Mouse (Mus musculus) liver, embryonic 14.5 days (tissue): Measurements from ENCODE around the gene Gm10644. TPM values are rescaled to one million over a fixed set of nuclear protein-coding genes. Genes with fewer than 3 reads are reported as not detected.

Source experiments
- ATAC-seq: fragments of 200-750 bp; cut with Nextera tagmentation; 2 replicates; pipeline ENCODE4 v1.8.0; 2017; ENCODE audit warnings: moderate number of reproducible peaks, mild to moderate bottlenecking, moderate library complexity; ENCODE audit not compliant: insufficient read depth
- DNase-seq, 3 experiments: peaks; one replicate each; pipeline ENCODE4 v3.0.0-alpha.2; 2012 to 2013; ENCODE audit warnings: low read depth in 3 of 3, low spot score in 3 of 3
- H3K27ac ChIP-seq: fragments of 300-500 bp; sonication (generic); 2 replicates; pipeline ENCODE4 v1.5.1; 2014; ENCODE audit warnings: moderate library complexity, mild to moderate bottlenecking, control low read depth, inconsistent platforms
- H3K27me3 ChIP-seq: fragments of 300-500 bp; sonication (generic); 2 replicates; pipeline ENCODE4 v1.6.1; 2014; ENCODE audit warnings: mild to moderate bottlenecking, low read length, moderate library complexity; ENCODE audit not compliant: control insufficient read depth, insufficient read depth
- H3K36me3 ChIP-seq: fragments of 300-500 bp; sonication (generic); replicated peaks from 2 replicates; pipeline ENCODE4 v1.6.1; 2014; ENCODE audit warnings: low read depth; ENCODE audit not compliant: control insufficient read depth, insufficient read depth
- H3K4me1 ChIP-seq, 2 experiments: fragments of 200-500 bp in 1 of 2; fragments of 300-500 bp in 1 of 2; sonication (generic) in 1 of 2; replicated peaks; 2 replicates each; pipeline ENCODE4 v1.6.1; 2012 to 2014; ENCODE audit warnings: antibody characterized with exemption in 1 of 2, inconsistent platforms in 1 of 2, low read length in 1 of 2; ENCODE audit not compliant: control insufficient read depth in 2 of 2, insufficient read depth in 2 of 2
- H3K4me2 ChIP-seq: fragments of 300-500 bp; sonication (generic); 2 replicates; pipeline ENCODE4 v1.6.1; 2014; ENCODE audit warnings: low read depth, mild to moderate bottlenecking, control low read depth, moderate library complexity
- H3K4me3 ChIP-seq, 2 experiments: fragments of 200-500 bp in 1 of 2; fragments of 300-500 bp in 1 of 2; sonication (generic) in 1 of 2; 2 replicates each; pipeline ENCODE4 v1.5.1; 2012 to 2014; ENCODE audit warnings: low read depth in 2 of 2, low read length in 2 of 2, mild to moderate bottlenecking in 2 of 2, control low read depth in 1 of 2, inconsistent platforms in 1 of 2, moderate library complexity in 1 of 2; ENCODE audit not compliant: insufficient read depth in 1 of 2
- H3K9ac ChIP-seq: fragments of 300-500 bp; sonication (generic); replicated peaks from 2 replicates; pipeline ENCODE4 v1.6.1; 2014; ENCODE audit warnings: mild to moderate bottlenecking, control low read depth, moderate library complexity
- H3K9me3 ChIP-seq: fragments of 300-500 bp; sonication (generic); 2 replicates; pipeline ENCODE4 v1.6.1; 2016; ENCODE audit warnings: low read length, mixed read lengths; ENCODE audit not compliant: control insufficient read depth
- CTCF ChIP-seq: IDR thresholded peaks from 2 replicates; pipeline ENCODE4 v1.5.1; 2016; ENCODE audit warnings: antibody characterized with exemption, low read depth, control low read depth
- EP300 ChIP-seq: IDR thresholded peaks from 2 replicates; pipeline ENCODE4 v1.6.1; 2016; ENCODE audit warnings: antibody characterized with exemption, low read depth
- WGBS: fragments of 180-500 bp; shearing (Covaris S2); extraction: QIAGEN DNeasy Blood & Tissue Kit; methylation state at CpG from one replicate; pipeline ENCODE4 v1.1.7; 2014; ENCODE audit not compliant: insufficient replicate concordance; 5-methylcytosine and 5-hydroxymethylcytosine counted together
- polyA plus RNA-seq, 2 experiments: library from polyadenylated mRNA; depleted of rRNA in 1 of 2; stranded (reverse) in 1 of 2; unstranded in 1 of 2; fragments of >200 nt; fragmentation: Nextera tagmentation in 1 of 2; extraction: Ambion mirVana in 1 of 2; gene quantifications; 2 replicates each; pipeline versions ENCODE4 v1.2.1 to v1.2.3; 2012 to 2014

Gm10644 gene
- polyA plus RNA-seq, 2 experiments, result 0.09 to 0.30 TPM

GRCm38 (mm10) chr8:83934994-83935393 lies 20.0 kb downstream of the Gm10644 start:
- Histone ChIP-seq H3K27me3 (no peaks in the 10 kb centered on the region), H3K9ac (no peak overlapping the region), H3K4me1 (no peaks in the 10 kb centered on the region), H3K36me3 (no peaks in the 10 kb centered on the region), H3K4me2 (no peak overlapping the region), H3K27ac (no peak overlapping the region), H3K9me3 (no peaks in the 10 kb centered on the region), H3K4me3 (no peak overlapping the region)
- WGBS, result 56% methylated on average over 2 of the region's 2 CpGs
- DNase-seq (no peak), ATAC-seq (no peak)
- no peak for TF ChIP-seq EP300
- TF ChIP-seq CTCF, result no peak

DNA sequence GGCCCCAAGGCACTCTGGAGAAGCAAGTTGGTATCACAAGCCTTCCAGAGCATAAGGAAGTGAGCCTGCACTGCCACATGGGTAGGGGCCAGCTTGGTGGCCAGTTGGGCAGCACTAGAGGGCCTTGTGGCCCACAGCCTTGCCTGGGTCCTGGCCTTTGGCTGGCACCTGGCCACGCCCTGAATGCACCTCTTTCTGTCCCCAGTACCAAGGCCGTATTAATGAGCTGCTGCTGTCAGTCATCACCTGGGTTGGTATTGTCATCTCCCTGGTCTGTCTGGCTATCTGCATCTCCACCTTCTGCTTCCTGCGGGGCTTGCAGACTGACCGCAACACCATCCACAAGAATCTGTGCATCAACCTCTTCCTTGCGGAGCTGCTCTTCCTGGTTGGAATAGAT lies 20.8 kb downstream of the Gm10644 start:
- TF ChIP-seq CTCF (no peak), EP300 (no peak)
- H3K9ac ChIP-seq, result no peak overlapping the region
- 69% methylated on average over 5 of the region's 5 CpGs for WGBS

DNA sequence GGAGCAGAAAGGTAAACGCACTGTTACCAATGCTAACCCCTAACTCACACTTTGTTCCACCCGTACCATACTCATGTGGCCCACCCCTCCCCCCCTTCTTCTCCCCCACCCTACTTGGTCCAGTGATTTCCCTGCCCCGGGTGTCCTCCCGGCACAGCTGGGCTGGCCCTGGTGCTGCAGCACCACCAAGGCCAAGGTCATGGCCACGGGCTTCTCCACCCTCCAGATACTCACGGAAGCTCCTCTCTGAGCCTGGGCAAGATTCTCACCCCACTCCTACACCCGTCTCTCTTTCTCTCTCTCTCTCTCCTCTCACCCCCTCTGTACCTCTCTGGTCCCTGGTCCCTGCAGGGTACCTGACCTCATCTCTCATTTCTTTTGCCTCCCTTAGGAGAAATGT lies 28.7 kb downstream of the Gm10644 start:
- no peaks in the 10 kb centered on the region for H3K4me1 ChIP-seq
- 57% methylated on average over 7 of the region's 7 CpGs for WGBS
- H3K4me2 ChIP-seq, result no peak overlapping the region
- no peaks in the 10 kb centered on the region for H3K9me3 ChIP-seq
- no peaks in the 10 kb centered on the region for H3K36me3 ChIP-seq
- H3K27ac ChIP-seq, result no peak overlapping the region
- H3K4me3 ChIP-seq, result no peak overlapping the region
- TF ChIP-seq EP300 (no peak), CTCF (no peak)
- H3K9ac ChIP-seq, result no peak overlapping the region
- no peaks in the 10 kb centered on the region for H3K27me3 ChIP-seq
- ATAC-seq (no peak), DNase-seq (no peak)

More for the DNA sequence above, 20.8 kb downstream of the Gm10644 start:
- no peak overlapping the region for H3K4me2 ChIP-seq
- H3K4me1 ChIP-seq, result no peaks in the 10 kb centered on the region
- no peaks in the 10 kb centered on the region for H3K9me3 ChIP-seq
- H3K27ac ChIP-seq, result no peak overlapping the region
- DNase-seq, result no peak
- ATAC-seq, result no peak
- no peaks in the 10 kb centered on the region for H3K36me3 ChIP-seq
- H3K4me3 ChIP-seq, result no peak overlapping the region
- no peaks in the 10 kb centered on the region for H3K27me3 ChIP-seq

GRCm38 (mm10) chr8:83924585-83924984 lies 30.4 kb downstream of the Gm10644 start:
- Histone ChIP-seq H3K9me3 (no peaks in the 10 kb centered on the region), H3K9ac (no peak overlapping the region), H3K36me3 (no peaks in the 10 kb centered on the region), H3K27me3 (no peaks in the 10 kb centered on the region), H3K4me1 (peaks cover 0 to 1% of the 10 kb centered on the region in 2 experiments; a peak in 1 of 4 replicates), H3K4me2 (no peak overlapping the region), H3K27ac (no peak overlapping the region), H3K4me3 (no peak overlapping the region)
- TF ChIP-seq EP300, result no peak
- TF ChIP-seq CTCF, result no peak
- DNase-seq (no peak), ATAC-seq (no peak)
- 78% methylated on average over 5 of the region's 5 CpGs for WGBS

DNA sequence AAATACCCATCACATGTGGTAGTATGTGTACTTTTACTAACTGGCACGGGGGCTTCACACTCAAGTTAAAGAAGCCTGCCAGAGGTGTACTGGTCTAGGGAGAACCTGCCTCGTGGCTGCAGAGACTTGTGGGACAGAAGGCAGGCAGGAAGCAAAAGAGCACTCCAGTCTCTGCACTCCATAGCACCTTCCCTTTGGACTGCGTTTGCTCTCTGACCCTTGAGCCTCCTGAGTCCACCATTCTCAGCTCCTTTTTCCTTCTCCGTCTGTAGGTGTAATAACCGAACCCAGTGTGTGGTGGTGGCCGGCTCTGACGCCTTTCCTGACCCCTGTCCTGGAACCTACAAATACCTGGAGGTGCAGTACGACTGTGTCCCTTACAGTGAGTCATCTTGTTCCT lies 32.3 kb downstream of the Gm10644 start:
- no peaks in the 10 kb centered on the region for H3K36me3 ChIP-seq
- no peak overlapping the region for H3K4me3 ChIP-seq
- H3K4me1 ChIP-seq, result peaks cover 0 to 13% of the 10 kb centered on the region in 2 experiments; a peak in 3 of 4 replicates
- ATAC-seq (no peak), DNase-seq (no peak)
- H3K9me3 ChIP-seq, result no peaks in the 10 kb centered on the region
- no peaks in the 10 kb centered on the region for H3K27me3 ChIP-seq
- WGBS, result 70% methylated on average over 8 of the region's 8 CpGs
- H3K4me2 ChIP-seq, result no peak overlapping the region
- no peak overlapping the region for H3K27ac ChIP-seq
- no peak overlapping the region for H3K9ac ChIP-seq
- TF ChIP-seq EP300, result no peak
- no peak for TF ChIP-seq CTCF
